Mouse (Mus musculus) neural tube, embryonic 12.5 days (tissue): ENCODE data around the gene Gpnmb. TPM values are rescaled to one million over a fixed set of nuclear protein-coding genes. Genes with fewer than 3 reads are reported as not detected.

Experiments used
- ATAC-seq: fragments of 200-750 bp; cut with Nextera tagmentation; 2 replicates; pipeline ENCODE4 v1.8.0; 2017; ENCODE audit warnings: low read depth, mild to moderate bottlenecking, moderate TSS enrichment, moderate library complexity; ENCODE audit not compliant: low FRiP score
- H3K27ac ChIP-seq: fragments of 300-500 bp; sonication (generic); 2 replicates; pipeline ENCODE4 v1.5.1; 2016
- H3K27me3 ChIP-seq: fragments of 300-500 bp; sonication (generic); replicated peaks from 2 replicates; pipeline ENCODE4 v1.6.1; 2016; ENCODE audit warnings: mild to moderate bottlenecking
- H3K36me3 ChIP-seq: fragments of 300-500 bp; sonication (generic); 2 replicates; pipeline ENCODE4 v1.6.1; 2016; ENCODE audit warnings: mild to moderate bottlenecking
- H3K4me1 ChIP-seq: fragments of 300-500 bp; sonication (generic); 2 replicates; pipeline ENCODE4 v1.6.1; 2016
- H3K4me2 ChIP-seq: fragments of 300-500 bp; sonication (generic); replicated peaks from 2 replicates; pipeline ENCODE4 v1.6.1; 2016; ENCODE audit warnings: mild to moderate bottlenecking
- H3K4me3 ChIP-seq: fragments of 300-500 bp; sonication (generic); 2 replicates; pipeline ENCODE4 v1.5.1; 2016
- H3K9ac ChIP-seq: fragments of 300-500 bp; sonication (generic); 2 replicates; pipeline ENCODE4 v1.6.1; 2016; ENCODE audit warnings: mild to moderate bottlenecking
- H3K9me3 ChIP-seq: fragments of 300-500 bp; sonication (generic); 2 replicates; pipeline ENCODE4 v1.6.1; 2016; ENCODE audit warnings: mild to moderate bottlenecking
- WGBS: fragments of 180-500 bp; shearing (Covaris S2); methylation state at CpG from one replicate; pipeline ENCODE4 v1.1.7; 2016; 5-methylcytosine and 5-hydroxymethylcytosine counted together
- polyA plus RNA-seq: library from polyadenylated mRNA; unstranded; fragments of >200 nt; fragmentation: Nextera tagmentation; extraction: Ambion mirVana; gene quantifications from 2 replicates; pipeline ENCODE4 v1.2.1, GENCODE M21; 2016

The Gpnmb gene
- polyA plus RNA-seq, 1 experiment from 2014 or later: 0.95 TPM

GRCm38 (mm10) chr6:49073304-49074116, 37.2 kb downstream of the Gpnmb start, which contains the start of gene Malsu1:
Gene Malsu1 (plus strand): TSS chr6:49073795.
- Histone ChIP-seq H3K9me3 (no peaks in the 10 kb centered on the region), H3K9ac (peak within 1 kb of the TSS; percentile 90), H3K27ac (no peak within 1 kb of the TSS), H3K4me3 (peak within 1 kb of the TSS; percentile 97), H3K4me2 (peak within 1 kb of the TSS; percentile 90), H3K4me1 (peaks cover 11% of the 10 kb centered on the region), H3K27me3 (no peaks in the 10 kb centered on the region), H3K36me3 (no peaks in the 10 kb centered on the region)
- ATAC-seq: peak; percentile 98
- under 1% methylated on average over 49 of the region's 49 CpGs for WGBS

- WGBS: 2% methylated on average over 19 of the region's 19 CpGs
- peak overlapping the region; percentile 97 for H3K4me3 ChIP-seq
- ATAC-seq: peak; percentile 62
- H3K9ac ChIP-seq: peak overlapping the region; percentile 90
- no peaks in the 10 kb centered on the region for H3K27me3 ChIP-seq
- no peaks in the 10 kb centered on the region for H3K36me3 ChIP-seq
- no peak overlapping the region for H3K27ac ChIP-seq
- H3K4me1 ChIP-seq: peaks cover 11% of the 10 kb centered on the region
- no peaks in the 10 kb centered on the region for H3K9me3 ChIP-seq
- peak overlapping the region; percentile 90 for H3K4me2 ChIP-seq
Observed at GRCm38 (mm10) chr6:49074117-49074490, 37.8 kb downstream of the Gpnmb start.

GRCm38 (mm10) chr6:49077894-49078293, 41.5 kb downstream of the Gpnmb start:
- no peak for ATAC-seq
- H3K27ac ChIP-seq: no peak overlapping the region
- H3K27me3 ChIP-seq: no peaks in the 10 kb centered on the region
- H3K9me3 ChIP-seq: no peaks in the 10 kb centered on the region
- no peak overlapping the region for H3K4me3 ChIP-seq
- H3K4me2 ChIP-seq: no peak overlapping the region
- H3K9ac ChIP-seq: no peak overlapping the region
- no peaks in the 10 kb centered on the region for H3K36me3 ChIP-seq
- peaks cover 11% of the 10 kb centered on the region for H3K4me1 ChIP-seq
- WGBS: 79% methylated on average over 2 of the region's 2 CpGs

GRCm38 (mm10) chr6:49079313-49079712, 43.0 kb downstream of the Gpnmb start:
- WGBS: 96% methylated on average over 1 of the region's 1 CpGs

GRCm38 (mm10) chr6:49083008-49083407, 46.7 kb downstream of the Gpnmb start:
- no peaks in the 10 kb centered on the region for H3K27me3 ChIP-seq
- H3K9ac ChIP-seq: no peak overlapping the region
- H3K4me3 ChIP-seq: no peak overlapping the region
- H3K36me3 ChIP-seq: peaks cover 42% of the 10 kb centered on the region
- no peak overlapping the region for H3K27ac ChIP-seq
- H3K4me1 ChIP-seq: no peaks in the 10 kb centered on the region
- no peak overlapping the region for H3K4me2 ChIP-seq
- ATAC-seq: no peak
- 92% methylated on average over 4 of the region's 4 CpGs for WGBS
- no peaks in the 10 kb centered on the region for H3K9me3 ChIP-seq

More at GRCm38 (mm10) chr6:49079313-49079712, 43.0 kb downstream of the Gpnmb start:
- Histone ChIP-seq H3K4me2 (no peak overlapping the region), H3K36me3 (peaks cover 14% of the 10 kb centered on the region), H3K27me3 (no peaks in the 10 kb centered on the region), H3K4me3 (no peak overlapping the region), H3K9me3 (no peaks in the 10 kb centered on the region), H3K9ac (no peak overlapping the region), H3K27ac (no peak overlapping the region), H3K4me1 (peaks cover 9% of the 10 kb centered on the region)
- no peak for ATAC-seq

GRCm38 (mm10) chr6:49094968-49095367, 58.6 kb downstream of the Gpnmb start:
- Histone ChIP-seq H3K27me3 (no peaks in the 10 kb centered on the region), H3K9me3 (no peaks in the 10 kb centered on the region), H3K4me1 (no peaks in the 10 kb centered on the region), H3K4me2 (no peak overlapping the region), H3K9ac (no peak overlapping the region), H3K27ac (no peak overlapping the region), H3K4me3 (no peak overlapping the region), H3K36me3 (peaks cover 75% of the 10 kb centered on the region)
- no peak for ATAC-seq
- WGBS: 94% methylated on average over 10 of the region's 10 CpGs

- H3K27me3 ChIP-seq: no peaks in the 10 kb centered on the region
- H3K9ac ChIP-seq: no peak overlapping the region
- 83% methylated on average over 7 of the region's 7 CpGs for WGBS
- peaks cover 73% of the 10 kb centered on the region for H3K36me3 ChIP-seq
- ATAC-seq: no peak
- H3K4me2 ChIP-seq: no peak overlapping the region
- no peak overlapping the region for H3K27ac ChIP-seq
- no peaks in the 10 kb centered on the region for H3K9me3 ChIP-seq
- H3K4me3 ChIP-seq: no peak overlapping the region
- no peaks in the 10 kb centered on the region for H3K4me1 ChIP-seq
Observed at GRCm38 (mm10) chr6:49096421-49096820, 60.1 kb downstream of the Gpnmb start.

GRCm38 (mm10) chr6:49096933-49097461, 60.7 kb downstream of the Gpnmb start:
- no peak overlapping the region for H3K4me2 ChIP-seq
- no peaks in the 10 kb centered on the region for H3K4me1 ChIP-seq
- H3K27me3 ChIP-seq: no peaks in the 10 kb centered on the region
- 74% methylated on average over 13 of the region's 13 CpGs for WGBS
- no peak overlapping the region for H3K9ac ChIP-seq
- no peak overlapping the region for H3K4me3 ChIP-seq
- H3K36me3 ChIP-seq: peaks cover 69% of the 10 kb centered on the region
- H3K9me3 ChIP-seq: no peaks in the 10 kb centered on the region
- no peak overlapping the region for H3K27ac ChIP-seq
- ATAC-seq: no peak

- no peak for ATAC-seq
- Histone ChIP-seq H3K27ac (no peak overlapping the region), H3K36me3 (peaks cover 71% of the 10 kb centered on the region), H3K9ac (no peak overlapping the region), H3K4me2 (no peak overlapping the region), H3K4me1 (no peaks in the 10 kb centered on the region), H3K4me3 (no peak overlapping the region), H3K9me3 (no peaks in the 10 kb centered on the region), H3K27me3 (no peaks in the 10 kb centered on the region)
- WGBS: 91% methylated on average over 5 of the region's 5 CpGs
Observed at GRCm38 (mm10) chr6:49097596-49098110, 61.3 kb downstream of the Gpnmb start.

- WGBS: 83% methylated on average over 1 of the region's 1 CpGs
- H3K27me3 ChIP-seq: no peaks in the 10 kb centered on the region
- no peak overlapping the region for H3K4me2 ChIP-seq
- no peak overlapping the region for H3K9ac ChIP-seq
- no peak for ATAC-seq
- peaks cover 69% of the 10 kb centered on the region for H3K36me3 ChIP-seq
- no peaks in the 10 kb centered on the region for H3K9me3 ChIP-seq
- no peak overlapping the region for H3K27ac ChIP-seq
- no peak overlapping the region for H3K4me3 ChIP-seq
- H3K4me1 ChIP-seq: no peaks in the 10 kb centered on the region
Observed at GRCm38 (mm10) chr6:49099086-49099485, 62.7 kb downstream of the Gpnmb start.

- H3K4me1 ChIP-seq: no peaks in the 10 kb centered on the region
- H3K27me3 ChIP-seq: no peaks in the 10 kb centered on the region
- 95% methylated on average over 15 of the region's 15 CpGs for WGBS
- no peak overlapping the region for H3K27ac ChIP-seq
- H3K4me2 ChIP-seq: no peak overlapping the region
- H3K4me3 ChIP-seq: no peak overlapping the region
- H3K9me3 ChIP-seq: no peaks in the 10 kb centered on the region
- no peak overlapping the region for H3K9ac ChIP-seq
- ATAC-seq: no peak
- peaks cover 64% of the 10 kb centered on the region for H3K36me3 ChIP-seq
Observed at GRCm38 (mm10) chr6:49106746-49107500, 70.6 kb downstream of the Gpnmb start.

GRCm38 (mm10) chr6:49109196-49109595, 72.8 kb downstream of the Gpnmb start:
- no peaks in the 10 kb centered on the region for H3K9me3 ChIP-seq
- H3K27me3 ChIP-seq: no peaks in the 10 kb centered on the region
- H3K4me1 ChIP-seq: no peaks in the 10 kb centered on the region
- no peak overlapping the region for H3K27ac ChIP-seq
- WGBS: 92% methylated on average over 2 of the region's 2 CpGs
- H3K4me2 ChIP-seq: no peak overlapping the region
- H3K9ac ChIP-seq: no peak overlapping the region
- H3K36me3 ChIP-seq: peaks cover 47% of the 10 kb centered on the region
- no peak for ATAC-seq
- no peak overlapping the region for H3K4me3 ChIP-seq
